Mouse (Mus musculus): ENCODE results near the gene Upf3b.
"Not testable (repeated sequence)": the region's sequence is repeated elsewhere in the genome, so short reads cannot be mapped to it uniquely, and the experiment has no call there.

Gene Upf3b

GRCm38 (mm10) chrX:37080345-37080744 lies 29.8 kb downstream of the Upf3b start:
- DNase-seq (ENCODE audit: extremely low spot score), result not testable (repeated sequence)

DNA sequence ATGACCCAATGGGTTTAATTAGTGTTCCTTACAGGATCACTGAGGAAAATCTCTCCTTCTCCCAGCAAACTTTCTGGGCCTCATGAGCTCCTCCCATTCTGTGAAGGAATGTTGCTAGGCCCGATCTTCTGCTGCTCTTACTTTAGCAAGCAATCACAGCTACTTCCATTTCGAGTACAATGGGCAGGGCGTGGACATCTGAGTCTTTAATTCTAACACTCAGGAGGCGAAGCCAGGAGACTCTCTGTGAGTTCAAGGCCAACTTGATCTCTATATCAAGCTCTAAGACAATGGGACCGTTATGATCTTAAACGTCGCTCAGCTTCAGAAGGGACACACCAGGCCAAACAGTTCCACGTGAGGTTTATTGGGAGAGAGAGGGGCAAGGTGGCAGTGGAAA lies 33.5 kb downstream of the Upf3b start:
- DNase-seq (ENCODE audit: extremely low spot score), result no peak

- DNase-seq (ENCODE audit: extremely low spot score), result peak; percentile 42
These were observed 35.7 kb downstream of the Upf3b start for GRCm38 (mm10) chrX:37074262-37074892.

DNA sequence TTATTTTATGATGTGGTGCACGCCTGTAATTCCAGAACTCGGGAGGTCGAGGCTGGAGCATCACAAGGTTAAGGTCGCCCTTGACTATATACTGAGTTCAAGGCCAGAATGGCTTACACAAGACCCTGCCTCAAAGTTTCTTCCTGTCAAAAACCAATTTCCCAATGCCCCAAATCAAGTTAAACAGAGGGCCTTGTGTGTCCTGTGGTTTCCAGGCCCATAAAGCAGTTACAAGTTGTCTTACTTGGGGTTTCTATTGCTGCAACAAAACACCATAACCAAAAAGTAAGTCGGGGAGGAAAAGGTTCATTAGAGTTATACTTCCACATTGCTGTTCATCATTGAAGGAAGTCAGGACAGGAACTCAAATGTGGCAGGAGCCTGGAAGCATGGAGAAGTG lies 41.4 kb downstream of the Upf3b start:
- DNase-seq (ENCODE audit: extremely low spot score), result no peak

GRCm38 (mm10) chrX:37067299-37067698 lies 42.8 kb downstream of the Upf3b start:
- no peak for DNase-seq (ENCODE audit: extremely low spot score)

DNA sequence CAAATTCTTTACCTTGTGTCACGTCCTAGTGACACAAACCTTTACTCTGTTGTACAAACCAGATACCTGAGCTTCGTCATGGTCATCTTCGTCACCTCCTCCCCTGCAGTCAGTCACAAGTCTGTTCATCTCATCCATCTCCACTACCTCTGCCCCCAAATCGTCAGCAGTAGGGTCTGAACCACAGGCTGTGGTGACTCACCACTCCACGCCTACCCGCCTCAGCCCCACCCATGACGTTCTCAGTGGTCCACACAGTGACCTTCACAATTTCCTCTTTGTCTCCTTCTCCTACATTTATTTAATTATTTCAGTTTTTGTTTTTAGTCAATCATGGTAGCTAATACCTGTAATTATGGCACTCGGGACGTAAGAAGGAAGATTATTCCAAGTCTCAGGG lies 46.2 kb downstream of the Upf3b start:
- no peak for DNase-seq (ENCODE audit: extremely low spot score)

GRCm38 (mm10) chrX:37048890-37049823 lies 61.0 kb downstream of the Upf3b start:
- no peak for DNase-seq (ENCODE audit: extremely low spot score)

DNA sequence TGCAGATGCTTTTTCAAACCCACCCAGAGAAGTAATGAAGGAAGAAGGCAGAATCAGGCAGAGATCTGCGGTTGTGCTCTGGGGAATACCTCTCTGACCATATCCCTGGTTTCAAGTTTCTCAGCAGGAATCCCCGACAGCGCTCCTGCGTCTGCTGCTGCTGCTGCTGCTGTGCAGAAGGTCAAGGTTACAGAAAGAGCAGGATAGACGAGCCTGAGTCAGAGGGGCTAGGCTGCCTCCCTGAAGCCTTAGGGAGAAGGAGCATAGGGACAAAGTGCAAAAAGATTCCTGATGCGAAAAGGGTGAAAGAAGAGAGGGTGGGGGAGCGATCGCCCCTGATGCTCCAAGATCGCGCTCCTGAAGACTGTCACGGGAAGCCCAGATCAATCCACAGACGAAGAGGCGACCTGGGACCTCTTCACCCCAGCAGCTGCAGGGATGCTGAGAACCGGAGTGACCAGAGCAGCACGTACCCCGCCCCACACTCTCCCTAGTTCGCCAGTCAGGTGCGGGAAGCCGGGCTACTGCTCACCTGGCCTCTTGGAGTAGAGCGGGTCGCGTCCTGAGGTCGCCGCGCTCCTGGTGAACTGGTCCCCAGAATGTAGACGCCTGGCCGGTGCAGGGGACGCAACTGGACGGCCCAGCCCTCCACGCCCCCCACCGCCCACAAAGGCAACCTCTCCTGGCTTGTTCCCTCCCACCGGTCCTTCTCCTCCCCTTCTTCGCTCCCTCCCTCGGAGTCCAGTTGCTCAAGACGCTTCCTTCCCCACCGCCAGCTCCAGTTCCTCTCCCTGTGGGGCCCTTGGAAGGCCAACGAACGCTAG lies 61.8 kb downstream of the Upf3b start, which contains the start of gene Sowahd:
Sowahd (plus strand) TSS at position 780 of the 824 bp plus-strand sequence.
- DNase-seq (ENCODE audit: extremely low spot score), result peak; percentile 15

- peak; percentile 31 for DNase-seq (ENCODE audit: extremely low spot score)
These were observed 67.4 kb downstream of the Upf3b start for GRCm38 (mm10) chrX:37042726-37043125.
